Mouse (Mus musculus): ENCODE data around the gene H2afy. TPM values are rescaled to one million over a fixed set of nuclear protein-coding genes. Genes with fewer than 3 reads are reported as not detected.

The H2afy gene
- polyA plus RNA-seq, 1 experiment from 2014 or later, result 84.3 TPM

GRCm38 (mm10) chr13:56163751-56164150 is 27.6 kb upstream of the H2afy start:
- DNase-seq, result no peak
- TF ChIP-seq CTCF (IDR thresholded peaks at IDR 0.05; ENCODE audit: low read depth) (no peak), EP300 (IDR thresholded peaks at IDR 0.05; ENCODE audit: low read depth) (no peak)
- Histone ChIP-seq H3K4me1 (ENCODE audit: insufficient read depth) (peaks cover 18% of the 10 kb centered on the region; the same call in 1 of the 2 replicates), H3K9ac (replicated peaks) (no peak overlapping the region), H3K27ac (ENCODE audit: low read depth) (no peak overlapping the region), H3K27me3 (ENCODE audit: insufficient read depth, low read length) (no peaks in the 10 kb centered on the region), H3K4me2 (ENCODE audit: low read depth, low read length) (no peak overlapping the region), H3K36me3 (replicated peaks; ENCODE audit: insufficient read depth, low read length) (no peaks in the 10 kb centered on the region), H3K4me3 (ENCODE audit: low read depth, low read length) (no peak overlapping the region), H3K9me3 (ENCODE audit: low read length) (no peaks in the 10 kb centered on the region)
- ATAC-seq, result no peak
- WGBS (ENCODE audit: insufficient replicate concordance), result 63% methylated on average over 6 of the region's 6 CpGs

GRCm38 (mm10) chr13:56162859-56163258 is 26.7 kb upstream of the H2afy start:
- Histone ChIP-seq H3K27me3 (ENCODE audit: insufficient read depth, low read length) (no peaks in the 10 kb centered on the region), H3K9ac (replicated peaks) (no peak overlapping the region), H3K4me1 (ENCODE audit: insufficient read depth) (peaks cover 18% of the 10 kb centered on the region; the same call in 1 of the 2 replicates), H3K4me3 (ENCODE audit: low read depth, low read length) (no peak overlapping the region), H3K9me3 (ENCODE audit: low read length) (no peaks in the 10 kb centered on the region), H3K27ac (ENCODE audit: low read depth) (peak overlapping the region; percentile 49; the same call in 1 of the 2 replicates), H3K4me2 (ENCODE audit: low read depth, low read length) (no peak overlapping the region), H3K36me3 (replicated peaks; ENCODE audit: insufficient read depth, low read length) (no peaks in the 10 kb centered on the region)
- ATAC-seq (peak; percentile 49), DNase-seq (peak; percentile 44)
- TF ChIP-seq EP300 (IDR thresholded peaks at IDR 0.05; ENCODE audit: low read depth), result no peak
- no peak for TF ChIP-seq CTCF (IDR thresholded peaks at IDR 0.05; ENCODE audit: low read depth)
- 36% methylated on average over 6 of the region's 6 CpGs for WGBS (ENCODE audit: insufficient replicate concordance)

- no peak for DNase-seq
- H3K4me2 ChIP-seq (ENCODE audit: low read depth, low read length), result no peak overlapping the region
- WGBS (ENCODE audit: insufficient replicate concordance), result 19% methylated on average over 17 of the region's 17 CpGs
- peak overlapping the region; percentile 57; the same call in 1 of the 2 replicates for H3K27ac ChIP-seq (ENCODE audit: low read depth)
- H3K27me3 ChIP-seq (ENCODE audit: insufficient read depth, low read length), result no peaks in the 10 kb centered on the region
- ATAC-seq, result peak; percentile 8; the same call in 1 of the 2 replicates
- H3K36me3 ChIP-seq (replicated peaks; ENCODE audit: insufficient read depth, low read length), result no peaks in the 10 kb centered on the region
- TF ChIP-seq CTCF (IDR thresholded peaks at IDR 0.05; ENCODE audit: low read depth), result no peak
- TF ChIP-seq EP300 (IDR thresholded peaks at IDR 0.05; ENCODE audit: low read depth), result no peak
- peaks cover 18% of the 10 kb centered on the region; the same call in 1 of the 2 replicates for H3K4me1 ChIP-seq (ENCODE audit: insufficient read depth)
- H3K9me3 ChIP-seq (ENCODE audit: low read length), result no peaks in the 10 kb centered on the region
- H3K4me3 ChIP-seq (ENCODE audit: low read depth, low read length), result no peak overlapping the region
- no peak overlapping the region for H3K9ac ChIP-seq (replicated peaks)
These were observed 23.6 kb upstream of the H2afy start for GRCm38 (mm10) chr13:56159614-56160363.

- H3K27me3 ChIP-seq (ENCODE audit: insufficient read depth, low read length), result no peaks in the 10 kb centered on the region
- peak overlapping the region; percentile 57; the same call in 1 of the 2 replicates for H3K27ac ChIP-seq (ENCODE audit: low read depth)
- no peaks in the 10 kb centered on the region for H3K36me3 ChIP-seq (replicated peaks; ENCODE audit: insufficient read depth, low read length)
- no peak overlapping the region for H3K4me3 ChIP-seq (ENCODE audit: low read depth, low read length)
- peak; percentile 63 for DNase-seq
- peaks cover 18% of the 10 kb centered on the region; the same call in 1 of the 2 replicates for H3K4me1 ChIP-seq (ENCODE audit: insufficient read depth)
- TF ChIP-seq EP300 (IDR thresholded peaks at IDR 0.05; ENCODE audit: low read depth) (no peak), CTCF (IDR thresholded peaks at IDR 0.05; ENCODE audit: low read depth) (no peak)
- H3K9ac ChIP-seq (replicated peaks), result no peak overlapping the region
- 38% methylated on average over 14 of the region's 14 CpGs for WGBS (ENCODE audit: insufficient replicate concordance)
- peak; percentile 62; the same call in 1 of the 2 replicates for ATAC-seq
- H3K4me2 ChIP-seq (ENCODE audit: low read depth, low read length), result no peak overlapping the region
- H3K9me3 ChIP-seq (ENCODE audit: low read length), result no peaks in the 10 kb centered on the region
These were observed 22.9 kb upstream of the H2afy start for GRCm38 (mm10) chr13:56159016-56159601.

GRCm38 (mm10) chr13:56155671-56156070 is 19.5 kb upstream of the H2afy start:
- Histone ChIP-seq H3K9ac (replicated peaks) (no peak overlapping the region), H3K4me2 (ENCODE audit: low read depth, low read length) (no peak overlapping the region), H3K27ac (ENCODE audit: low read depth) (no peak overlapping the region), H3K4me3 (ENCODE audit: low read depth, low read length) (no peak overlapping the region), H3K27me3 (ENCODE audit: insufficient read depth, low read length) (no peaks in the 10 kb centered on the region), H3K4me1 (ENCODE audit: insufficient read depth) (peaks cover 13% of the 10 kb centered on the region; the same call in 1 of the 2 replicates), H3K9me3 (ENCODE audit: low read length) (no peaks in the 10 kb centered on the region), H3K36me3 (replicated peaks; ENCODE audit: insufficient read depth, low read length) (no peaks in the 10 kb centered on the region)
- DNase-seq, result no peak
- WGBS (ENCODE audit: insufficient replicate concordance), result 72% methylated on average over 7 of the region's 7 CpGs
- no peak for ATAC-seq
- TF ChIP-seq CTCF (IDR thresholded peaks at IDR 0.05; ENCODE audit: low read depth) (no peak), EP300 (IDR thresholded peaks at IDR 0.05; ENCODE audit: low read depth) (no peak)

- Histone ChIP-seq H3K4me2 (ENCODE audit: low read depth, low read length) (no peak overlapping the region), H3K9me3 (ENCODE audit: low read length) (no peaks in the 10 kb centered on the region), H3K27ac (ENCODE audit: low read depth) (no peak overlapping the region), H3K4me1 (ENCODE audit: insufficient read depth) (peaks cover 13% of the 10 kb centered on the region; the same call in 1 of the 2 replicates), H3K27me3 (ENCODE audit: insufficient read depth, low read length) (no peaks in the 10 kb centered on the region), H3K4me3 (ENCODE audit: low read depth, low read length) (no peak overlapping the region), H3K9ac (replicated peaks) (no peak overlapping the region), H3K36me3 (replicated peaks; ENCODE audit: insufficient read depth, low read length) (no peaks in the 10 kb centered on the region)
- DNase-seq (no peak), ATAC-seq (no peak)
- TF ChIP-seq EP300 (IDR thresholded peaks at IDR 0.05; ENCODE audit: low read depth) (no peak), CTCF (IDR thresholded peaks at IDR 0.05; ENCODE audit: low read depth) (no peak)
- WGBS (ENCODE audit: insufficient replicate concordance), result 58% methylated on average over 5 of the region's 5 CpGs
These were observed 18.9 kb upstream of the H2afy start for GRCm38 (mm10) chr13:56155048-56155447.
